In the genomic region with DNA sequence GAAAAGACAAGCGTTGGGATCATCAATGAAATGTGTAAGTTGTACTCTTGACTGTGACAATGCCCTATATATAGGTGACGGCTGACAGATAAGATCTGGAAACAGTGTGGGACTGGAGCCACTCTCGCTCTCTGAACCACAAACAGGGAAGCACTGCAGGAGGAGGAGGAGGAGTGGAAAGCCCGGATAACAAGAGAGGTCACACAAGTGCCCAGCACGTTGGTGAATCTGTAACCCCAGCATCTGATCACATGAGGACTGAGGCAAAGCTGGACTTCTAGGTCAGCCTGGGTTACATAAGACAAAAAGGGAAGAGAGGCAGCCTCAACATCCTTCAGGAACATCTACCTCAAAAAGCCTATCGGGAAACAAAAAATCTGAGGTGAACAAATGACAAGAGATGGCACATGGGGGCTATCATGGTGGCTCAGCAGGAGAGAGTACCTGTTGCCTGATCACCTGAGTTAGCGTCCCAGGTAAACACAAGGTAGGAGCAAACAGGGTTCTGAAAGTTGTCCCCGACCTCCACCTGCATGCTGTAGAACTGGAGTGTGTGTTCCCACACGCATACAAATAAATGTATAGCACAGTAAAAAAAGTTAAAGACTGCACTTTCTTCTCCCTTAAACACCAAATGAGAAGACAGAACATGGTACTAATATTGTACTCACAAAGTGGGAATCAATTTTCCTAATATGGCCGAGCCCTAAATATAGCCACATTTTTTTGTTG, we compare ENCODE assay signal across 12 mouse cellular contexts. TPM values are rescaled to one million over a fixed set of nuclear protein-coding genes. Genes with fewer than 3 reads are reported as not detected.
DNase-seq lines count a peak whose midpoint lies in the region; ATAC-seq and TF ChIP-seq lines count a peak whose summit lies in the region.
"Had no signal": no experiment of that assay in that cellular context is flagged by ENCODE, and none has a peak within 500 bp of the region (broad histone marks: within the 10 kb centered on the region; RNA-seq: fewer than 3 reads in every experiment).

No protein-coding gene starts in this region.

- no peak overlapping the region for H3K27ac ChIP-seq in intestine, embryonic 16.5 days (ENCODE audit: low read length)
- no peak overlapping the region for H3K27ac ChIP-seq in intestine, postnatal 0 days (ENCODE audit: low read depth, low read length)
- H3K27ac ChIP-seq in midbrain, embryonic 11.5 days (ENCODE audit: low read depth, low read length): no peak overlapping the region
- H3K27ac ChIP-seq in midbrain, embryonic 13.5 days: no peak overlapping the region
- peak overlapping the region; percentile 34; the same call in 1 of the 2 replicates for H3K27ac ChIP-seq in liver, embryonic 13.5 days
- H3K27ac ChIP-seq: heart, embryonic 15.5 days; lung, embryonic 15.5 days had no signal

- no peak for TF ChIP-seq CTCF in intestine, postnatal 0 days (IDR thresholded peaks at IDR 0.05; ENCODE audit: low read depth)

- peaks cover 11% of the 10 kb centered on the region; the same call in 1 of the 2 replicates for H3K4me1 ChIP-seq in intestine, embryonic 16.5 days (ENCODE audit: control insufficient read depth, insufficient read depth, low read length)
- H3K4me1 ChIP-seq in intestine, postnatal 0 days (replicated peaks; ENCODE audit: control insufficient read depth, insufficient read depth, low read length): no peaks in the 10 kb centered on the region
- peaks cover 7% of the 10 kb centered on the region for H3K4me1 ChIP-seq in midbrain, embryonic 11.5 days (ENCODE audit: control insufficient read depth, insufficient read depth, low read length)
- peaks cover 16% of the 10 kb centered on the region for H3K4me1 ChIP-seq in midbrain, embryonic 13.5 days (replicated peaks)
- peaks cover 63% of the 10 kb centered on the region for H3K4me1 ChIP-seq in liver, embryonic 13.5 days (replicated peaks)

- no peaks in the 10 kb centered on the region for H3K9me3 ChIP-seq in intestine, embryonic 16.5 days (ENCODE audit: control insufficient read depth, low read length)
- H3K9me3 ChIP-seq in intestine, postnatal 0 days (ENCODE audit: control insufficient read depth): no peaks in the 10 kb centered on the region
- no peaks in the 10 kb centered on the region for H3K9me3 ChIP-seq in midbrain, embryonic 11.5 days (ENCODE audit: control insufficient read depth, low read length)
- no peaks in the 10 kb centered on the region for H3K9me3 ChIP-seq in midbrain, embryonic 13.5 days
- H3K9me3 ChIP-seq in liver, embryonic 13.5 days (replicated peaks): no peaks in the 10 kb centered on the region
- H3K9me3 ChIP-seq: heart, embryonic 15.5 days; lung, embryonic 15.5 days had no signal

- H3K9ac ChIP-seq in intestine, embryonic 16.5 days (ENCODE audit: low read depth, low read length): 0 out of 2 replicates have a peak overlapping the region, but pooled peaks have one; percentile 29
- no peak overlapping the region for H3K9ac ChIP-seq in intestine, postnatal 0 days (ENCODE audit: low read depth, low read length)
- H3K9ac ChIP-seq in midbrain, embryonic 11.5 days (ENCODE audit: low read length): no peak overlapping the region
- H3K9ac ChIP-seq in midbrain, embryonic 13.5 days (replicated peaks): no peak overlapping the region
- peak overlapping the region; percentile 99 for H3K9ac ChIP-seq in liver, embryonic 13.5 days
- H3K9ac ChIP-seq: heart, embryonic 15.5 days; lung, embryonic 15.5 days had no signal

- 77% methylated on average over 10 of the region's 10 CpGs for WGBS in intestine, embryonic 16.5 days
- 65% methylated on average over 10 of the region's 10 CpGs for WGBS in intestine, postnatal 0 days
- 86% methylated on average over 10 of the region's 10 CpGs for WGBS in midbrain, embryonic 11.5 days
- WGBS in midbrain, embryonic 13.5 days: 87% methylated on average over 10 of the region's 10 CpGs
- WGBS in liver, embryonic 13.5 days (ENCODE audit: insufficient replicate concordance): 45% methylated on average over 10 of the region's 10 CpGs

- H3K4me3 ChIP-seq in intestine, embryonic 16.5 days (ENCODE audit: low read length): no peak overlapping the region
- no peak overlapping the region for H3K4me3 ChIP-seq in intestine, postnatal 0 days (ENCODE audit: low read depth, low read length)
- H3K4me3 ChIP-seq in midbrain, embryonic 11.5 days (ENCODE audit: low read depth, low read length): no peak overlapping the region
- H3K4me3 ChIP-seq in midbrain, embryonic 13.5 days (replicated peaks): no peak overlapping the region
- H3K4me3 ChIP-seq in liver, embryonic 13.5 days (replicated peaks): peak overlapping the region; percentile 97
- H3K4me3 ChIP-seq: heart, embryonic 15.5 days; lung, embryonic 15.5 days had no signal

- no peak for ATAC-seq in intestine, embryonic 16.5 days
- no peak for ATAC-seq in intestine, postnatal 0 days
- ATAC-seq in midbrain, embryonic 11.5 days (ENCODE audit: low FRiP score): no peak
- no peak for ATAC-seq in midbrain, embryonic 13.5 days
- no peak for ATAC-seq in liver, embryonic 13.5 days (ENCODE audit: low read depth)
- ATAC-seq: forebrain, embryonic 16.5 days had no signal

- H3K27me3 ChIP-seq in intestine, embryonic 16.5 days (replicated peaks; ENCODE audit: control insufficient read depth, insufficient read depth, low read length): no peaks in the 10 kb centered on the region
- H3K27me3 ChIP-seq in intestine, postnatal 0 days (replicated peaks; ENCODE audit: control insufficient read depth, insufficient read depth, low read length): no peaks in the 10 kb centered on the region
- no peaks in the 10 kb centered on the region for H3K27me3 ChIP-seq in midbrain, embryonic 11.5 days (ENCODE audit: control insufficient read depth, insufficient read depth, low read length)
- H3K27me3 ChIP-seq in midbrain, embryonic 13.5 days: no peaks in the 10 kb centered on the region
- H3K27me3 ChIP-seq in liver, embryonic 13.5 days: no peaks in the 10 kb centered on the region
- H3K27me3 ChIP-seq: heart, embryonic 15.5 days; lung, embryonic 15.5 days had no signal

- peak; percentile 72 for DNase-seq in midbrain, embryonic 11.5 days (ENCODE audit: low spot score, missing footprints)
- no peak for DNase-seq in liver, embryonic 13.5 days
- no peak for DNase-seq in MN1 (ENCODE audit: low spot score)
- no peak for DNase-seq in thymus, adult 18-20 months
- DNase-seq: adrenal gland, postnatal 36 days; right cerebral cortex, adult 18-20 months had no signal

- no peak overlapping the region for H3K4me2 ChIP-seq in intestine, embryonic 16.5 days (ENCODE audit: low read depth, low read length)
- no peak overlapping the region for H3K4me2 ChIP-seq in intestine, postnatal 0 days (replicated peaks; ENCODE audit: low read depth)
- H3K4me2 ChIP-seq in midbrain, embryonic 11.5 days: no peak overlapping the region
- no peak overlapping the region for H3K4me2 ChIP-seq in midbrain, embryonic 13.5 days (replicated peaks)
- H3K4me2 ChIP-seq in liver, embryonic 13.5 days: peak overlapping the region; percentile 82
- H3K4me2 ChIP-seq: heart, embryonic 15.5 days; lung, embryonic 15.5 days had no signal

- H3K36me3 ChIP-seq in intestine, embryonic 16.5 days (ENCODE audit: control insufficient read depth, insufficient read depth, low read length): no peaks in the 10 kb centered on the region
- H3K36me3 ChIP-seq in intestine, postnatal 0 days (ENCODE audit: control insufficient read depth, insufficient read depth): no peaks in the 10 kb centered on the region
- no peaks in the 10 kb centered on the region for H3K36me3 ChIP-seq in midbrain, embryonic 11.5 days (ENCODE audit: control insufficient read depth, insufficient read depth, low read length)
- no peaks in the 10 kb centered on the region for H3K36me3 ChIP-seq in midbrain, embryonic 13.5 days
- H3K36me3 ChIP-seq in liver, embryonic 13.5 days: peaks cover 12% of the 10 kb centered on the region; the same call in 1 of the 2 replicates
- H3K36me3 ChIP-seq: heart, embryonic 15.5 days; lung, embryonic 15.5 days had no signal

RNA-seq across cellular contexts. Expression of a gene that starts 2.6 kb away (rescaled TPM):
- polyA plus RNA-seq in intestine, embryonic 16.5 days (2015; fragmentation: Nextera tagmentation; extraction: Ambion mirVana): 2.4 and 2.8 TPM in 2 replicates
- 3.3 and 3.4 TPM in 2 replicates for polyA plus RNA-seq in intestine, postnatal 0 days (2015; fragmentation: Nextera tagmentation; extraction: Ambion mirVana)
- polyA plus RNA-seq in midbrain, embryonic 11.5 days (2014; fragmentation: Nextera tagmentation; extraction: Ambion mirVana): 4.9 and 5.5 TPM in 2 replicates
- polyA plus RNA-seq in midbrain, embryonic 13.5 days (2015; fragmentation: Nextera tagmentation; extraction: Ambion mirVana): 6.1 and 6.2 TPM in 2 replicates
- polyA plus RNA-seq in liver, embryonic 13.5 days (2015; fragmentation: Nextera tagmentation; extraction: Ambion mirVana): 3.5 and 3.8 TPM in 2 replicates

RNA-seq across cellular contexts. Expression of a gene that starts 26.1 kb away (rescaled TPM):
- 130 and 142 TPM in 2 replicates for polyA plus RNA-seq in intestine, embryonic 16.5 days (2015; fragmentation: Nextera tagmentation; extraction: Ambion mirVana)
- polyA plus RNA-seq in intestine, postnatal 0 days (2015; fragmentation: Nextera tagmentation; extraction: Ambion mirVana): 28.7 and 30.7 TPM in 2 replicates
- 207 and 233 TPM in 2 replicates for polyA plus RNA-seq in midbrain, embryonic 11.5 days (2014; fragmentation: Nextera tagmentation; extraction: Ambion mirVana)
- 149 and 154 TPM in 2 replicates for polyA plus RNA-seq in midbrain, embryonic 13.5 days (2015; fragmentation: Nextera tagmentation; extraction: Ambion mirVana)
- polyA plus RNA-seq in liver, embryonic 13.5 days (2015; fragmentation: Nextera tagmentation; extraction: Ambion mirVana): 164 and 208 TPM in 2 replicates

Comparison
In these comparisons a context has a peak if more than half of its experiments do, and no peak if none do; other contexts are left out.
1. H3K9ac ChIP-seq: peak in intestine, embryonic 16.5 days (single experiment) and liver, embryonic 13.5 days (single experiment); none in intestine, postnatal 0 days (single experiment), midbrain, embryonic 11.5 days (single experiment) and midbrain, embryonic 13.5 days (single experiment).